Mouse (Mus musculus) brown adipose tissue, adult 24 weeks (tissue): Measurements from ENCODE around the gene Aip. TPM values are rescaled to one million over a fixed set of nuclear protein-coding genes. Genes with fewer than 3 reads are reported as not detected.
"Not testable (repeated sequence)": the region's sequence is repeated elsewhere in the genome, so short reads cannot be mapped to it uniquely, and the experiment has no call there.

Experiments
- H3K27ac ChIP-seq: fragments of 200-500 bp; replicated peaks from 2 replicates; pipeline ENCODE4 v1.5.1; 2012; ENCODE audit warnings: low read depth, mild to moderate bottlenecking, low read length
- H3K4me1 ChIP-seq: fragments of 200-500 bp; 2 replicates; pipeline ENCODE4 v1.6.1; 2012; ENCODE audit warnings: low read length, mixed read lengths; ENCODE audit not compliant: control insufficient read depth, insufficient read depth, insufficient read length
- H3K4me3 ChIP-seq: fragments of 200-500 bp; 2 replicates; pipeline ENCODE4 v1.5.1; 2012; ENCODE audit warnings: low read depth, mild to moderate bottlenecking, low read length, moderate library complexity; ENCODE audit not compliant: insufficient read depth
- polyA plus RNA-seq: library from polyadenylated mRNA; stranded (reverse); fragments of >200 nt; gene quantifications from 2 replicates; pipeline ENCODE4 v1.2.4, GENCODE M21; 2012; ENCODE audit not compliant: missing spikeins, insufficient read depth, insufficient read length

Gene Aip
- polyA plus RNA-seq, 1 experiment: 65.2 TPM

DNA sequence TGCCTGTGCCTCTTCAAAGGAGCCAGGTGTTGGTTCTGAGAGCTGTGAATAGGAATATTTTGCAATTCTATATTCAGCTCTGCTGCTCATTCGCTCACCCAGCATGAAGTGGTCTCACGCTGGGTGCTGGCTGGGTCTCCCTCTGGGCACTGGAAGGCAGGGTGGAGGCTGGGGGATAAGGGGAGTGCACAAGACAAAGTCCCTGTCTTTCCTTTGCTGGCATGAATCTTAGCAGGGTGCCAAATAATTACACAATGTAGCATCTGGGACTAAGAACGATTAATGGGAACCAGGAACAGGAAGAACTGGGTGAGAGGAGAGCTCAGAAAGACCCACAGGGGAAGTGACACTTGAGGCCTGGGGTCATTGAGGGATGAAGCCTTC lies 21.4 kb upstream of the Aip start:
- H3K4me1 ChIP-seq: peaks cover 54% of the 10 kb centered on the region
- H3K4me3 ChIP-seq: no peak overlapping the region
- H3K27ac ChIP-seq: peak overlapping the region; percentile 76

DNA sequence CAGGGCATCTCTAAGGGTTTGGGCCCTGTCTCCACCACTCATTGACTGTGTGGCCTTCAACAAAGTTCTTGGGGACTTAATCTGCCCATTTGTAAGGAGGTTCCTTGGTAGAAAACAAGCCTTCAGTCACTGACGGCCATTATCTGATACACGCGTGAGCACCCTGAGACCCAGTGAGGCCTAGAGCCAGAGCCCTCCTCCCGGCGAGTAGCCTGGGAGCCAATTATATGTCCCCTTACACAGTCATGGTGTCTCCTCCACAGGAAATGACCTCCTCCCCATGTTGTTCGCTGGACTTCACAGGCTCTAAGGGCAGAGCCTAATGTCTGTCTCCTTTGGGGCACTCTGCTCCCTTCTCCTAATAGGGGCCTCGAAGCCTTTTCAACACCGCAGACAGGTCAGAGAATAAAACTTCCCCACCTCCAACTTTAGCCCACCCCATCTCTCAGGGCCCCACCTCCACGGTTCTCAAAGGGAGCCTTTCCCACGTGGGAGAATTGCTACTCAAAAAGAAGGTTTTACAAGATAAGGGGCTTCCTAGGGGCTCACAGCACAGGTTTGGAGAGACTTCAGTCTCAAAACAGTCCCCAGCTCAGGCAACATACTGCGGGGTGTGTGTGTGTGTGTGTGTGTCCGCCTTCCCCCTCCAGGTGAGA lies 20.8 kb upstream of the Aip start:
- H3K4me3 ChIP-seq: no peak overlapping the region
- peaks cover 54% of the 10 kb centered on the region for H3K4me1 ChIP-seq
- peak overlapping the region; percentile 70 for H3K27ac ChIP-seq

GRCm38 (mm10) chr19:4145936-4146335 lies 20.3 kb upstream of the Aip start:
- Histone ChIP-seq H3K27ac (peak overlapping the region; percentile 27; the same call in 1 of the 2 replicates), H3K4me3 (no peak overlapping the region), H3K4me1 (peaks cover 54% of the 10 kb centered on the region)

DNA sequence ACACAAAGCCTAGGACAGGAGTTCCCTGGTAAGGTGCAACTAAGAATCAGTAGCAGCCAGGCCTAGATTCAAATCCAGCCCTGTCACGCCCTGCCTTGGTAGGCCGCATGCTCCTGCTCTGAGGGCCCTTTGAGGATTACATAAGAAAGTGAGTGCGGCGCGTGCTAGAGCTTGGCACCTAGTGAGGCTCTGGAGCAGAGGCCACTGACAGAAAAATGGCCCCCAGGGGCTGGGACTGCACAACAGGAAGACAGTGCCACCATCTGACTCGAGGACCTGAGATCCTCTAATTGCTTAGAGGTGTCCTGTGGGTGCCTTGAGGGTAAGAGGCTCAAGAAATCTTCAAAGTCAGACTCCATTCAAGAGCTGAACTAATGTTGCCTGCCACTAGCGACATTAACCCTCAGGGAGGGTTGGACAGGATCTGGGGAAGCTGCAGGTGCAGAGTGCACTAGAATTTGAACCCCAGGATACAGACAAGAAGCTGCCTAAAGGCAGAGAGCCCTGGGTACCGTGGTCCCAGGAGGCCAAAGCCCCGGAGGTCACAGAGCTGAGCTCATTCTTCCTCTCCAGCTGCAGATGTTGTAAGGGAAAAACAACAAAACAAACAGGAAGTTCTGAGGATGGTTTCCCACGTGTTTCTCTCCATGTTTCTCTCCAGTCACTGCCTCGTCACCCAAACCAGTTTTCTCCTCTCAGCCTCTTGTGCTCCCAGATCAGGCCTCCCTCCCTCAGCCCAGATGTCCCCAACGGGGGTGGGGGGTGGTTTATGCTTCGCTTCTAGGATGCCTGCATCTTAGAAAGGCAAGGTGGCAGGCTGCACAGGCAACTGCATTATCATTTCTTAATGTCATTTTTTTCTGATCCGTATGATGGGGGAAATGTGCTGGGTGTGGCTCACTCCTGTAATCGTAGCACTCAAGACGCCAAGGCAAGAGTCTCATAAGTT lies 19.2 kb upstream of the Aip start:
- Histone ChIP-seq H3K4me3 (no peak overlapping the region), H3K27ac (peak overlapping the region; percentile 69), H3K4me1 (peaks cover 51% of the 10 kb centered on the region)

DNA sequence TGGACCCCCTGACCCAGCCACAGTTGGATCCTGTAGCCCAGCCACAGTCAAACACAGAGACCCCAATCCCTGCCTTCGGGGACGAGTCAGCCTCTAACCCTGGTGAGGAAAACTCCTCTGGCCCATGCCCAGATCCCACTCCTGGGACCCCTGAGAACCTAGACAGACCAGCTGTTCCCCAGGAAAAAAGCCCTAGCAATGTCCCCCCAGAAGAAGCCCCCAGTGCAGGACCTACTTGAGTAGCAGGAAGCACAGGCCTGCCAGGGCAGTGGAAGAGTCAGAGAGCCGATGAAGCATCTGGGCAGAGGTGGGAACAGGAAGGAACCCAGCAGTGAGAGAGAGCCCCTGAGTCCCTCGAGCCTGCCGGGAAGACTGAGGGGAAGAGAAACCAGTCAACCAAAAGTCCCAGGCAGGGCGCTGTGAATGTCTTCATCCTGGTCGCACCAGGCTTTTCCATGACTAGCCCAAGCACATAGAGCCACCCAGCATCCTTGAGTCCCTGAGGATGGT lies 18.2 kb upstream of the Aip start, which contains the start of gene Cabp4:
Cabp4 (minus strand) TSS at position 275 of the 510 bp plus-strand sequence.
- Histone ChIP-seq H3K4me1 (peaks cover 44% of the 10 kb centered on the region), H3K4me3 (no peak within 1 kb of the TSS), H3K27ac (peak within 1 kb of the TSS; percentile 69)

GRCm38 (mm10) chr19:4142416-4143173 lies 16.9 kb upstream of the Aip start:
- H3K4me3 ChIP-seq: no peak overlapping the region
- H3K27ac ChIP-seq: no peak overlapping the region
- H3K4me1 ChIP-seq: peaks cover 38% of the 10 kb centered on the region

DNA sequence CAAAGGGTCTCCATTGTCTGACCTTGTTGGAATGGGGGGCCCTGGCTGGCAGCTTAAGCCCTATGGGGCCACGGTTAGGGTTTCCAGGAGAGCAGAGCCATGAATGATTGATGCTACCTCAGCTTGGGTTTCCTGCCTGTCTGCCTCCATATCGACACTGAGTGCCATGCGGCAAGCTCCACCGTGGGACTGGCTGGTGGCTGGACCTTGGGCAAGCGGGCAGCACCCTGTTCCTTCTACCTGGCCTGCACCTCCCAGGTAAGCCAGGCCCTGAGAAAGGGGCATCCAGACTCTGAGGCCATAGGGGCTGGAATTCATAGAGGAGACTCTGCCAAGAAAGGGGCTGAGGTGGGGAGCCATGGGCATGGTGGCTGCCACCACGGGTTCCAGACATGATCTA lies 14.5 kb upstream of the Aip start:
- H3K4me1 ChIP-seq: peaks cover 26% of the 10 kb centered on the region
- no peak overlapping the region for H3K4me3 ChIP-seq
- H3K27ac ChIP-seq: no peak overlapping the region

DNA sequence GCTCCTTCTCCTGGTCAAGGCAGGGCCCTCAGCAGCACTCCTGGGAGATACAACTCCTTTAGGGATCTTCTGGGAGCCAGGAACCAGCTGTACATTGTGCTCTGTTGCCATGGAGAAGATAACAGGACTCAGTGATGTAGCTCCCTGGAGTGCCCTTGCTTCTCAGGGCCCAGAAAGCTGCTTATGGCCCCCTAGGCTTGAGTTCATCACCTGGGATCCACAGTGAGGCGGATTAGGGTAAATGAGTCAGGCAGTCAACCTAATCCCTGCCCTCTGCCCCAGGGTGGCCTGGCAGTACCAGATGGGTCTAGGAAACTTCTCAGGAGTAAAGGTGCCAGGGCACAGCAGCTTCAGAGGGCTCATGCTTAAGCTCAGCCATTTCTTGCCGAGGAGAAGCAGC lies 13.8 kb upstream of the Aip start, which contains the start of gene Gpr152:
Gpr152 (plus strand) TSS at position 342 of the 400 bp plus-strand sequence.
- Histone ChIP-seq H3K4me1 (peaks cover 25% of the 10 kb centered on the region), H3K4me3 (no peak within 1 kb of the TSS), H3K27ac (no peak within 1 kb of the TSS)

GRCm38 (mm10) chr19:4137913-4138312 lies 12.3 kb upstream of the Aip start:
- Histone ChIP-seq H3K4me1 (peaks cover 14% of the 10 kb centered on the region), H3K4me3 (no peak overlapping the region), H3K27ac (no peak overlapping the region)

DNA sequence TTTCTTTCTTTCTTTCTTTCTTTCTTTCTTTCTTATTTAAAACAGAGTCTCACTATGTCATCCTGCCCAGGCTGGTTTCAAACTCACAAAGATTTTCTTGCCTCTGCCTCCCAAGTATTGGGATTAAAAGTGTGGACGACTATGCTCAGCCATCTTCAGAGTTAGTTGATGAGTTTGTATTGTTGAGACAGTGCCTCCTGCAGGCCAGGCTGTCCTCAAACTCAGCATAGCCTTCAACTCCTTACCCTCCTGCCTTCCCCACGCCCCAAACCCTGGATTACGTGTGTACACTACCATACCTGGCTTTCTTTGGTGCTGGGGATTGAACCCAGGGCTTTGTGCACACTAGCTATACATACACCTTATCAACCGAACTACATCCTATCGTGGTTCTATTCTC lies 10.8 kb upstream of the Aip start:
- no peak overlapping the region for H3K4me3 ChIP-seq
- H3K4me1 ChIP-seq: peaks cover 7% of the 10 kb centered on the region
- no peak overlapping the region for H3K27ac ChIP-seq

GRCm38 (mm10) chr19:4135963-4136345 lies 10.3 kb upstream of the Aip start:
- not testable (repeated sequence) for H3K27ac ChIP-seq, H3K4me1 ChIP-seq, H3K4me3 ChIP-seq

DNA sequence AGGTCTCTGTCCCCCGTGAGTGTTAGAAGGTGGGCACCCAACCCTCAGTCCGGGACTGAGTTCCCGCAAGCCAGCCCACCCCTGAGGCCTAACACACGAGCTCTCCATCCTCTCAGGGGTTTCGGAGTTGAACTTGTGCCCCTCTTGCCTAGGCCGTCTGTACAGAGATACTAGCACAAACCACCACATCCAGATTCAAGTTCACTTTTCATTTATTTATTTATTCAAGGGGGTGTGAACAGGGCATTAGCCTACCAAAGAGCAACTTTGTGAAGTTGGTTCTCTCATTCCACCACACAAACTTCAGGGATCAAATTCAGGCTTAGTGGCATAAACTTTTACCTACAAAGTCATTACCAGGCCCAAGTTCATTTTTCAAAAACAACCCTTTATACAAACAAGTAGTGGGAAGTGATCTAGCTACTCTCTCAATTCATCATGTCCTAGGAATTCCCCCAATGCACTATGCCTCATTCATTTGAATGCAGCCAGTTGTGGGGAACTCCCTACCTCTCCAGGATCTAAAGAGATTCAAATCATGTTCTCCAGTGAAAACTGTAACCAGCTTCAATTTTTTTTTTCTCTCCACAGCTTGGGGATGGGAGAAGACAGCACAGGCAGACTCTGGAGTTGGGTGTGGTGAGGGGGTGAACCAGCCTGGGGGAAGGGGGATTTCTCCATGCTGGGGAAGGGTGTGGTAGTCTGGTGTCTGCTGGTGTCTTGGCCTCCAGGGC lies 9.7 kb upstream of the Aip start:
- H3K4me1 ChIP-seq, H3K4me3 ChIP-seq: not testable (repeated sequence)
- peak overlapping the region; percentile 76 for H3K27ac ChIP-seq

GRCm38 (mm10) chr19:4134354-4134753 lies 8.7 kb upstream of the Aip start:
- no peak overlapping the region for H3K4me3 ChIP-seq
- peaks cover 7% of the 10 kb centered on the region for H3K4me1 ChIP-seq
- H3K27ac ChIP-seq: no peak overlapping the region

DNA sequence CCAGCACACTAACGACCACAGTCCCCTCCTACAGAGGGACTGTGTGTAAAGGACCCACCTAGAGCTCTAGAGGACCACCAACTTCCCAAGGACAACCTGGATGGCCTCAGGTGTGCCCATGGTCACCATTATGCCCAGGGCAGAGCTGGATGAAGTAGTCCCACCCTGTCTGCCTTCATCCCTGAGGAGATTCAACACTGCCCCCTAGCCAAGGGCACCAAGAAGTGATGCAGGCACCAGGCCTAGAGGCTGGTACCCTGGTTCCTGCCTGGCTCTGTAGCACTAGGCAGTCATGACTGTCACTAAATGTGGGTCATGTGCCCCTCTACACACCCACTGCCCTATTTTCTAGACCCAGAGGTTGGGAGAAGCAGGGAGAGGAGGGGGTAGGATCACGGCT lies 6.1 kb upstream of the Aip start:
- Histone ChIP-seq H3K4me3 (no peak overlapping the region), H3K27ac (no peak overlapping the region), H3K4me1 (peaks cover 15% of the 10 kb centered on the region)
